Mouse (Mus musculus) liver, embryonic 11.5 days (tissue): ENCODE measurements at regions not wholly inside any gene's neighbourhood (a gene's known extent, or its start where the extent isn't known, plus 50 kb on each side); places are given as distances from the start of the nearest gene placed in this dataset.

Experiments
- ATAC-seq: fragments of 200-750 bp; cut with Nextera tagmentation; replicated peaks from 2 replicates; pipeline ENCODE4 v1.8.0; 2017; ENCODE audit warnings: moderate number of reproducible peaks, mild to moderate bottlenecking, moderate TSS enrichment, moderate library complexity; ENCODE audit not compliant: low FRiP score
- DNase-seq: peaks from one replicate; pipeline ENCODE4 v3.0.0-alpha.2; 2017; ENCODE audit warnings: low spot score
- H3K27ac ChIP-seq: fragments of 300-500 bp; sonication (generic); 2 replicates; pipeline ENCODE4 v1.5.1; 2014; ENCODE audit warnings: mild to moderate bottlenecking, low read depth, low read length, control low read depth
- H3K27me3 ChIP-seq: fragments of 300-500 bp; sonication (generic); replicated peaks from 2 replicates; pipeline ENCODE4 v1.6.1; 2014; ENCODE audit warnings: low read length, mixed read lengths; ENCODE audit not compliant: control insufficient read depth, insufficient read depth
- H3K36me3 ChIP-seq: fragments of 300-500 bp; sonication (generic); 2 replicates; pipeline ENCODE4 v1.6.1; 2014; ENCODE audit warnings: mild to moderate bottlenecking, low read length, moderate library complexity, mixed read lengths; ENCODE audit not compliant: control insufficient read depth, insufficient read depth
- H3K4me1 ChIP-seq: fragments of 300-500 bp; sonication (generic); replicated peaks from 2 replicates; pipeline ENCODE4 v1.6.1; 2014; ENCODE audit warnings: low read length, mixed read lengths; ENCODE audit not compliant: control insufficient read depth, insufficient read depth
- H3K4me2 ChIP-seq: fragments of 300-500 bp; sonication (generic); 2 replicates; pipeline ENCODE4 v1.6.1; 2014; ENCODE audit warnings: mild to moderate bottlenecking, control low read depth, moderate library complexity
- H3K4me3 ChIP-seq: fragments of 300-500 bp; sonication (generic); 2 replicates; pipeline ENCODE4 v1.5.1; 2014; ENCODE audit warnings: low read depth, low read length, control low read depth
- H3K9ac ChIP-seq: fragments of 300-500 bp; sonication (generic); 2 replicates; pipeline ENCODE4 v1.6.1; 2014; ENCODE audit warnings: low read depth, low read length, control low read depth
- H3K9me3 ChIP-seq: fragments of 300-500 bp; sonication (generic); 2 replicates; pipeline ENCODE4 v1.6.1; 2016; ENCODE audit warnings: low read length, inconsistent platforms, mixed read lengths; ENCODE audit not compliant: control insufficient read depth
- WGBS: fragments of 180-500 bp; shearing (Covaris S2); extraction: QIAGEN DNeasy Blood & Tissue Kit; methylation state at CpG from one replicate; pipeline ENCODE4 v1.1.7; 2014; 5-methylcytosine and 5-hydroxymethylcytosine counted together

- 73% methylated on average over 9 of the region's 9 CpGs for WGBS
- no peaks in the 10 kb centered on the region for H3K4me1 ChIP-seq
Observed at GRCm38 (mm10) chr6:31277792-31278191, 120.7 kb upstream of the Mkln1 start.

DNA sequence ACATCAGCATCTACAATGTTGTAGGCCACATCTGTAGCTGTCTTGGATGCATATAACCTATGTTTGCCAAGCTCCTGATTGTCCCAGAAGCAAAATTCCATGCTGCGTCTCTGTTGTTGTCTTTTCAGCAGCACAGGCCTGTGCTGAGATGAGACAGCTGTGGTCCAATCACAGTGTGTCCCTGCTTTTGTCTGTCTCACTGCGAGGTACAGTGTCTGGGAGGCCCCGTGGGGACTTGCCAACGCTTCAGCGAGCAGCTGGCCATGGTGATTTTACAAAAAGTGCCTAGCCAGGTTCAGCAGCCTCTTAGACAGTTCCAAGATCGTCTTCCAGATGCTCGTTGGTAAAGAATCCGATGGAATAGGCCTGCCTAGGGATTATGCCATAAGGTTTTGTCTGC, 114.6 kb upstream of the Mkln1 start:
- H3K4me1 ChIP-seq, result no peaks in the 10 kb centered on the region
- ATAC-seq, result no peak
- WGBS, result 81% methylated on average over 8 of the region's 8 CpGs
- H3K4me2 ChIP-seq, result no peak overlapping the region
- no peak overlapping the region for H3K27ac ChIP-seq
- no peaks in the 10 kb centered on the region for H3K27me3 ChIP-seq
- DNase-seq, result no peak
- no peak overlapping the region for H3K9ac ChIP-seq
- no peaks in the 10 kb centered on the region for H3K36me3 ChIP-seq
- H3K9me3 ChIP-seq, result no peaks in the 10 kb centered on the region
- no peak overlapping the region for H3K4me3 ChIP-seq

More at GRCm38 (mm10) chr6:31277792-31278191, 120.7 kb upstream of the Mkln1 start:
- Histone ChIP-seq H3K9me3 (no peaks in the 10 kb centered on the region), H3K4me3 (no peak overlapping the region), H3K27me3 (no peaks in the 10 kb centered on the region), H3K9ac (no peak overlapping the region), H3K36me3 (no peaks in the 10 kb centered on the region), H3K27ac (no peak overlapping the region), H3K4me2 (no peak overlapping the region)
- no peak for DNase-seq
- ATAC-seq, result no peak

- Histone ChIP-seq H3K27me3 (no peaks in the 10 kb centered on the region), H3K4me1 (no peaks in the 10 kb centered on the region), H3K4me3 (no peak overlapping the region), H3K9me3 (no peaks in the 10 kb centered on the region), H3K9ac (no peak overlapping the region), H3K27ac (no peak overlapping the region), H3K36me3 (no peaks in the 10 kb centered on the region), H3K4me2 (no peak overlapping the region)
- DNase-seq, result no peak
- 63% methylated on average over 10 of the region's 10 CpGs for WGBS
- ATAC-seq, result no peak
Observed at GRCm38 (mm10) chr6:31284390-31284789, 114.1 kb upstream of the Mkln1 start.

GRCm38 (mm10) chr6:31285064-31285463, 113.5 kb upstream of the Mkln1 start:
- no peak for ATAC-seq
- WGBS, result 86% methylated on average over 19 of the region's 19 CpGs

GRCm38 (mm10) chr6:31285981-31286737, 112.4 kb upstream of the Mkln1 start:
- no peaks in the 10 kb centered on the region for H3K36me3 ChIP-seq
- DNase-seq (no peak), ATAC-seq (no peak)
- H3K27ac ChIP-seq, result no peak overlapping the region
- no peak overlapping the region for H3K4me3 ChIP-seq
- H3K27me3 ChIP-seq, result no peaks in the 10 kb centered on the region
- H3K4me1 ChIP-seq, result no peaks in the 10 kb centered on the region
- H3K4me2 ChIP-seq, result no peak overlapping the region
- 73% methylated on average over 11 of the region's 11 CpGs for WGBS
- H3K9me3 ChIP-seq, result no peaks in the 10 kb centered on the region
- no peak overlapping the region for H3K9ac ChIP-seq

More at GRCm38 (mm10) chr6:31285064-31285463, 113.5 kb upstream of the Mkln1 start:
- H3K4me2 ChIP-seq, result no peak overlapping the region
- no peaks in the 10 kb centered on the region for H3K4me1 ChIP-seq
- H3K9me3 ChIP-seq, result no peaks in the 10 kb centered on the region
- H3K9ac ChIP-seq, result no peak overlapping the region
- no peaks in the 10 kb centered on the region for H3K36me3 ChIP-seq
- no peak overlapping the region for H3K4me3 ChIP-seq
- H3K27me3 ChIP-seq, result no peaks in the 10 kb centered on the region
- H3K27ac ChIP-seq, result no peak overlapping the region
- DNase-seq, result no peak

DNA sequence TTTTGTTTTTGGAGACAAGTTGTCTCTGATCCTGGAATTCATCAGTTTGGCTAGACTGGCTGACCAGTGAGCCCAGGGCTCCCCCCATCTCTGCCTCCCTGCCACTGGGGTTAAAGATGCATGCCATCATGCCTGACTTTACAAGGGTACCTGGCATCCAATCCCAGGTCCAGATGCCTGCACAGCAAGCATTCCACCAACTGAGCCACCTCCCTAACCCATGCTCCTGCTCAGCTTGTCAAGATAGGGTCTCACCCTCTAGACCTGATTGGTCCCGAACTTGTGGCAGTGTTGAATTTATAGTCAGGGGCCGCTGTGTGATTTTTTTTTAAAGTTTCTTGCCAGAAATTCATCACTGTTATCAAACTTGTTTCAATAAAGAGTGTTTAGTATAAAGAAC, 111.4 kb upstream of the Mkln1 start:
- H3K9me3 ChIP-seq, result no peaks in the 10 kb centered on the region
- no peak overlapping the region for H3K27ac ChIP-seq
- H3K36me3 ChIP-seq, result no peaks in the 10 kb centered on the region
- no peak for DNase-seq
- H3K4me1 ChIP-seq, result no peaks in the 10 kb centered on the region
- 53% methylated on average over 2 of the region's 2 CpGs for WGBS
- 0 out of 2 replicates have a peak, but pooled peaks cover 1% of the 10 kb centered on the region for H3K27me3 ChIP-seq
- H3K4me3 ChIP-seq, result no peak overlapping the region
- H3K9ac ChIP-seq, result no peak overlapping the region
- H3K4me2 ChIP-seq, result no peak overlapping the region
- no peak for ATAC-seq

GRCm38 (mm10) chr6:31287686-31288085, 110.8 kb upstream of the Mkln1 start:
- H3K36me3 ChIP-seq, result no peaks in the 10 kb centered on the region
- 45% methylated on average over 7 of the region's 7 CpGs for WGBS
- no peaks in the 10 kb centered on the region for H3K4me1 ChIP-seq
- H3K4me3 ChIP-seq, result no peak overlapping the region
- ATAC-seq (no peak), DNase-seq (no peak)
- H3K27ac ChIP-seq, result no peak overlapping the region
- H3K9me3 ChIP-seq, result no peaks in the 10 kb centered on the region
- 0 out of 2 replicates have a peak, but pooled peaks cover 2% of the 10 kb centered on the region for H3K27me3 ChIP-seq
- H3K4me2 ChIP-seq, result no peak overlapping the region
- no peak overlapping the region for H3K9ac ChIP-seq

DNA sequence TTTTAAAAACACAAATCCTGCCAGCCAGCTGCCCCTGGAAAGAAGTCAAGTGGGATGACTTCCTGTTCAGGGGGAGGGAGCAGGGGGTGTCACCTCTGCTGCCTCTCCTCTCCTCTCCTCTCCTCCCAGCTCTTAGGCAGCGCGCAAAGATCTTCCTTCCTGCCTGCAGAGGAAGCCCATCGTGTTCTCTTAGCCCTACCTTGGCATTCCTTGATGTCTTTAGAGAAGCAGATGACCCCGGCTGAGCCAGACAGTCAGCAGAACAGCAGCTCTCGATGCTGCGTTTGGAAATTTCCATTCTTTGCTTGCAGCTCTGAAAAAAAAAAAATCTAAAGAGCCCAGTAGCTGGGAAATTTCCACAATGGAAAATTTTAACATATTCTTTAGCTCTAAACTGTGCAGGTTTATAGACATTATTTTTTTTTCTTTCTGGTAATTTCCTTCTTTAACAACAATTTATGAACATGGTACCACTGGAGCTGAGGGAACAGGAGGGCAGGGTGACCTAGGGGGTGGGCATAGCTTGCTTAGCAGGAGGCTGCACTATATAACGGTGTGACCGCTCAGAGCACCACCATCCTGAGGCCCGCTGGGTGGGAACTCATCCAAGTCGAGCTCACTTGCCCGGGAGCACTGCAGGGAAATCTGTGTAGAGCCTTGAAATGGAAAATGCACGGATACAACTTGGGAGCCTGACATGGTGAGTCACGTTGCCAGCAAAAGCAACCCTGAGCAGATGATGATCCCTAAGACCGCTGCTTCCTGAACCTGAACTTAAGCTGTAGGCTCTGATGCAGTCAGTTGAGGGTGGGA, 109.9 kb upstream of the Mkln1 start:
- Histone ChIP-seq H3K4me1 (no peaks in the 10 kb centered on the region), H3K9ac (no peak overlapping the region), H3K27me3 (0 out of 2 replicates have a peak, but pooled peaks cover 2% of the 10 kb centered on the region), H3K4me3 (no peak overlapping the region), H3K27ac (no peak overlapping the region), H3K4me2 (no peak overlapping the region), H3K9me3 (no peaks in the 10 kb centered on the region), H3K36me3 (no peaks in the 10 kb centered on the region)
- WGBS, result 42% methylated on average over 14 of the region's 14 CpGs
- DNase-seq (no peak), ATAC-seq (no peak)

DNA sequence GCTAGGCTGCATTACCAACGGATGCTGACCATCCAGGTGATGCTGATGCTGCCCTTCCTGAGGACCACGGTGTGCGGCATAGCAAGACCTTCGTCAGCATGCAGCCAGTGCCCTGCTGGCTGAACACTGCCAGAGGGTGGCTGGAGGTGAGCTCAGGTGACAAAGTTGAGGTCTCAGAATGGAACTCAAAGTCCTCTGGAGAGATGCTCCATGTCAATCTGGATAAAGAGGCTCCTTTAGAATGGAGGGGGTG, 109.4 kb upstream of the Mkln1 start:
- ATAC-seq (no peak), DNase-seq (no peak)
- H3K4me3 ChIP-seq, result no peak overlapping the region
- 84% methylated on average over 4 of the region's 4 CpGs for WGBS
- no peaks in the 10 kb centered on the region for H3K9me3 ChIP-seq
- H3K4me2 ChIP-seq, result no peak overlapping the region
- H3K4me1 ChIP-seq, result no peaks in the 10 kb centered on the region
- no peak overlapping the region for H3K27ac ChIP-seq
- 0 out of 2 replicates have a peak, but pooled peaks cover 2% of the 10 kb centered on the region for H3K27me3 ChIP-seq
- no peaks in the 10 kb centered on the region for H3K36me3 ChIP-seq
- no peak overlapping the region for H3K9ac ChIP-seq
